Mouse (Mus musculus) brain, embryonic 18.5 days (tissue): Measurements from ENCODE around the gene Olfr470.
"Not testable (repeated sequence)": the region's sequence is repeated elsewhere in the genome, so short reads cannot be mapped to it uniquely, and the experiment has no call there.

Experiments
- DNase-seq: peaks from one replicate; pipeline ENCODE4 v3.0.0-alpha.2; 2012; ENCODE audit warnings: low read depth, low spot score

Olfr470 gene

DNA sequence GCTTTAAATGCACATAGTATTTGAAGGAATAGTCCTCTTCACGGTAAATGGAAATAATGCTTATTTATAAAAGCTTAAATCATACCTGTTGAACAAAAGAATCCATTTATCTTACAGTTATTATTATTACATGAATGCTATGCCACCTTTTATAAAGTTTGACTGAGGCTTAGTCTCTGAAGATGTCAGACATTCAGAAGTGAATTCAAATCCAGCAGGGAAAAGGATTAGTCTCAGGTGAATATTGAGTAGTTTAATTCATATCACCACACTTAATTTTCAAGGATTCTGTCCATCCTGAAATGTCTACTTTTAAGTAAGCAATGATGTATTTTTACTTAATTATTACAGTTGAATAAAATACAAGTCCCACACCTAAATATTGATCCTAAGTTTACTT lies at the start of gene Olfr470:
Olfr470 (minus strand) TSS at position 101 of the 400 bp plus-strand sequence.
- not testable (repeated sequence) for DNase-seq

DNA sequence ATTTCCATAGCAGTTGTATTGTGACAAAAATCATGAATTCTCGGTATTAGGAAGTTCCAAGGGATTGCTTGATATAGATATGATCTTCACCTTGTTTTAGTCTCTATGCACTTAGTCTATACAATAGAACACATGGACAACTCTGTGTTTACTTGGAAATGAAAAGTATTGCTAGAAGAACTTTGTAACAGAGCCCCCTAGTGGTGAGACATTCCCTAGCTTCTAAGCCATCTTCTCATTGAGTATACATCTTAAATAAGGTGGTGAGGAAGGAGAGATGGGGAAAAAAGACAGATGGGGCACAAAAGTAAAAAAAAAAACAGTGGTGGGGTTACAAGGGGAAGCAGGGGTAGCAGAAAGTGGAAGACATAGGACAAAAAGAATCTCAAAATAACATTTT lies 5.6 kb downstream of the Olfr470 start:
- no peak for DNase-seq

DNA sequence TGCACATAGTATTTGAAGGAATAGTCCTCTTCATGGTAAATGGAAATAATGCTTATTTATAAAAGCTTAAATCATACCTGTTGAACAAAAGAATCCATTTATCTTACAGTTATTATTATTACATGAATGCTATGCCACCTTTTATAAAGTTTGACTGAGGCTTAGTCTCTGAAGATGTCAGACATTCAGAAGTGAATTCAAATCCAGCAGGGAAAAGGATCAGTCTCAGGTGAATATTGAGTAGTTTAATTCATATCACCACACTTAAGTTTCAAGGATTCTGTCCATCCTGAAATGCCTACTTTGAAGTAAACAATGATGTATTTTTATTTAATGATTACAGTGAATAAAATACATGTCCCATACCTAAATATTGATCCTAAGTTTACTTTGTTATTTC lies 21.8 kb downstream of the Olfr470 start, which contains the start of gene Olfr469:
Olfr469 (minus strand) TSS at position 101 of the 400 bp plus-strand sequence.
- DNase-seq, result not testable (repeated sequence)

DNA sequence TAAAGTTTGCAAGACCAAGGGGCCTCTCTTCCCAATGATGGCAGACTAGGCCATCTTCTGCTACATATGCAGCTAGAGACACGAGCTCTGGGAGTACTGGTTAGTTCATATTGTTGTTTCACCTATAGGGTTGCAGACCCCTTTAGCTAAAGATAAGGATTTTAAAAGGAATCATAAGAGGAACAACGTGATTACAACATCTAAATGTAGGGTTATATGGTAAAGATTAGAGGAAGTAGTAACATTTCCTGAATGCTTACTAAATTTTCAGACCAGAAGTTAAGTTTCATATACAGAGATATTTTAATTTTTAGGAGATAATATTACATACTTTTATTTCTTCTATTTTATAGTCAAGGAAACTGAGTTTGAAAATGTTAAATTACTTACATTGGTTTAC lies 23.4 kb downstream of the Olfr470 start:
- not testable (repeated sequence) for DNase-seq

DNA sequence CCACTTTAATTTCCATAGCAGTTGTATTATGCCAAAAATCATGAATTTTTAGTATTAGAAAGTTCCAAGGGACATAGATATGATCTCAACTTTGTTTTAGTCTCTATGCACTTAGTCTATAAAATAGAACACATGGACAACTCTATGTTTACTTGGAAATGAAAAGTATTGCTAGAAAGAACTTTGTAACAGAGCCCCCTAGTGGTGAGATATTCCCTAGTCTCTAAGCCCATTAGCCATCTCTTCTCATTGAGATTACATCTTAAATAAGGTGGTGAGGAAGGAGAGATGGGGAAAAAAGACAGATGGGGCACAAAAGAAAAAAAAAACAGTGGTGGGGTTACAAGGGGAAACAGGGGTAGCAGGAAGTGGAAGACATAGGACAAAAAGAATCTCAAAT lies 27.8 kb downstream of the Olfr470 start:
- no peak for DNase-seq

DNA sequence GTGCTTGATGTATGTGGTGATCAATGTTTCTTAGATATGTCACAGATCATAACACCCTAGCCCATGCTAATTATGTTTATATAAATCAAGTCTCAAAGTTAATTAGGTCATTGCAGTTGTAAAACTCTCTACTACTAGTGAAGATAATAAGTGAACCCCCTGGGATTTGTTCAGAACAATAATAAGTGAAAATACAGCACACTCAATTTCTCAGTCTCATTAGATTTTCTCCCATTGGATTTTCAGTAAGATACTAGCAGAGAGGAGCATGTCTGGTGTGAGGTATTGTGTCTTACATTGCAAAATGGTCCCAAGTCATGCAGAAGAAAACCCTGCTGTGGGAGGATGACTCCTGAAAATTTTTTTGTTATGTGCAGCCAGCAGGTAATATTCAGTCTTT lies 35.3 kb downstream of the Olfr470 start, which contains the start of gene Olfr467:
Olfr467 (plus strand) TSS at position 301 of the 400 bp plus-strand sequence.
- no peak for DNase-seq

DNA sequence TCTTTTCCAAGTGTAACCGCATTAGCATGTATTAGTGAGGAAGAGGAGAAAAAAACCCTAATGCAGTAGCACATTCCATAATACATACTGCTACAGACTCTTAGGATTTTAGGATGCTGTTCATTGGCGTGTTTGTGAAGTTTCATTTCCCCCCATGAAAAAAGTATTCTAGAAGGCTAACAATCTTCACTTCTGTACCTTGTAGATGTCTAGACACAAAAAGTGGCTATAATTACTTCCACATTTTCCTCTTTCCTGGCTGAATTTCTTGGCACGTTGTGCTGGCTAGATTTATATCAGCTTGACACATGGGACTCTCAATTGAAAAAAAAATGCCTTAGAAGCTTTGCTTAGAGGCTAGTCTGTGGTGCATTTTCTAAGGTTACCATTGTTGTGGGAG lies 45.2 kb downstream of the Olfr470 start:
- DNase-seq, result no peak

DNA sequence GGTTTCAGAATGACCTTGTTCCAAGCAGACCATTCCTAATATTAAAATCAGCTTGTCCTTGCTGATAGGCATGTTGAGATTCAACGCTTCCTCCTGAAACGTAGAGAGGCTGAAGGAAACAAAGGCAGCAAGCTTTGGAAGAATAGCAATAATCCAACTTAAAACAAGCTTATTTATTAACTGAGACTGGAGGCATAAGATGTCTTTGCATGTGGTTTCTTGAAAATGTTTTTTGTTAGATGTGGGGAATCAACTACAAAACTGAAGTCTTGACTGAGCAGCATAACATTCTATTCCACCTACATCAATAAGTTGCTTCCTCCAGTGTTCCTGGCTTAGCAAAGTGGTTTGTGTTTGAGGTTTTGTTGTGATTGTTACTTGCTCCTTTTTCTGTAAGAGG lies 46.2 kb downstream of the Olfr470 start, which contains the start of gene Ovch2:
Ovch2 (minus strand) TSS at position 101 of the 400 bp plus-strand sequence.
- DNase-seq, result no peak

DNA sequence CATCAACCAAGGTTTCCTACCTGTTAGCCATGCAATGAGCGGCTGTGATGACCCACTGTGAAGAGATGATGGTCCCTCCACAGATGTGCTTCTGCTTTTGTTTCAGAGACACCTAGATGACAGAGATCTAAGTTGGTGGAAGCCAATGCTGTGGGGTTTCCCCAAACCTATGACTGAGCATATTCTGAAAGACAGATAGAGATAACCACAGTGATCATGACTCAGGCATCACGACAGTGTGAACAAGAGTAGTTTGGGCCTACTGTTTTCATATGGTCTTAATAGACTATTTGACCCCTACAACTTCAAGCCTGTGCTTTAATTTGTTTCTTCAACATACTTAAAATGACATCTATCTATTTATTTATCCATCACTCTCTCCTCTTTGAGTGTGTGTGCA lies 50.8 kb downstream of the Olfr470 start:
- DNase-seq, result no peak
